Mouse (Mus musculus): ENCODE data around the gene Morn1. TPM values are rescaled to one million over a fixed set of nuclear protein-coding genes. Genes with fewer than 3 reads are reported as not detected.

The Morn1 gene
- polyA plus RNA-seq, 1 experiment from 2014 or later, result 2.2 TPM

- Histone ChIP-seq H3K9me3 (ENCODE audit: low read length) (no peaks in the 10 kb centered on the region), H3K27me3 (ENCODE audit: insufficient read depth, low read length) (no peaks in the 10 kb centered on the region), H3K4me1 (ENCODE audit: insufficient read depth) (peaks cover 22% of the 10 kb centered on the region), H3K27ac (ENCODE audit: low read depth) (no peak overlapping the region), H3K9ac (replicated peaks) (no peak overlapping the region), H3K36me3 (replicated peaks; ENCODE audit: insufficient read depth, low read length) (peaks cover 38% of the 10 kb centered on the region), H3K4me2 (ENCODE audit: low read depth, low read length) (no peak overlapping the region), H3K4me3 (ENCODE audit: low read depth, low read length) (no peak overlapping the region)
- no peak for TF ChIP-seq CTCF (IDR thresholded peaks at IDR 0.05; ENCODE audit: low read depth)
- no peak for TF ChIP-seq EP300 (IDR thresholded peaks at IDR 0.05; ENCODE audit: low read depth)
- DNase-seq (no peak), ATAC-seq (no peak)
- WGBS (ENCODE audit: insufficient replicate concordance), result 71% methylated on average over 11 of the region's 11 CpGs
Observed at GRCm38 (mm10) chr4:155154986-155155385, 68.6 kb downstream of the Morn1 start.

GRCm38 (mm10) chr4:155156734-155157133 lies 70.4 kb downstream of the Morn1 start:
- no peak for ATAC-seq
- TF ChIP-seq EP300 (IDR thresholded peaks at IDR 0.05; ENCODE audit: low read depth) (no peak), CTCF (IDR thresholded peaks at IDR 0.05; ENCODE audit: low read depth) (no peak)
- peaks cover 38% of the 10 kb centered on the region for H3K36me3 ChIP-seq (replicated peaks; ENCODE audit: insufficient read depth, low read length)
- H3K9ac ChIP-seq (replicated peaks), result no peak overlapping the region
- 87% methylated on average over 17 of the region's 17 CpGs for WGBS (ENCODE audit: insufficient replicate concordance)
- no peak overlapping the region for H3K4me3 ChIP-seq (ENCODE audit: low read depth, low read length)
- H3K4me1 ChIP-seq (ENCODE audit: insufficient read depth), result peaks cover 17% of the 10 kb centered on the region
- no peak overlapping the region for H3K27ac ChIP-seq (ENCODE audit: low read depth)
- no peak overlapping the region for H3K4me2 ChIP-seq (ENCODE audit: low read depth, low read length)
- DNase-seq, result no peak
- no peaks in the 10 kb centered on the region for H3K27me3 ChIP-seq (ENCODE audit: insufficient read depth, low read length)
- H3K9me3 ChIP-seq (ENCODE audit: low read length), result no peaks in the 10 kb centered on the region

- no peaks in the 10 kb centered on the region for H3K27me3 ChIP-seq (ENCODE audit: insufficient read depth, low read length)
- no peak overlapping the region for H3K4me3 ChIP-seq (ENCODE audit: low read depth, low read length)
- H3K4me2 ChIP-seq (ENCODE audit: low read depth, low read length), result no peak overlapping the region
- H3K9ac ChIP-seq (replicated peaks), result no peak overlapping the region
- no peak for DNase-seq
- no peak for ATAC-seq
- H3K9me3 ChIP-seq (ENCODE audit: low read length), result no peaks in the 10 kb centered on the region
- TF ChIP-seq EP300 (IDR thresholded peaks at IDR 0.05; ENCODE audit: low read depth), result no peak
- TF ChIP-seq CTCF (IDR thresholded peaks at IDR 0.05; ENCODE audit: low read depth), result no peak
- H3K36me3 ChIP-seq (replicated peaks; ENCODE audit: insufficient read depth, low read length), result peaks cover 38% of the 10 kb centered on the region
- peaks cover 21% of the 10 kb centered on the region for H3K4me1 ChIP-seq (ENCODE audit: insufficient read depth)
- 91% methylated on average over 27 of the region's 27 CpGs for WGBS (ENCODE audit: insufficient replicate concordance)
- H3K27ac ChIP-seq (ENCODE audit: low read depth), result no peak overlapping the region
Observed at GRCm38 (mm10) chr4:155157871-155158542, 71.6 kb downstream of the Morn1 start.

GRCm38 (mm10) chr4:155158543-155158917 lies 72.2 kb downstream of the Morn1 start:
- Histone ChIP-seq H3K36me3 (replicated peaks; ENCODE audit: insufficient read depth, low read length) (peaks cover 38% of the 10 kb centered on the region), H3K4me3 (ENCODE audit: low read depth, low read length) (no peak overlapping the region), H3K9me3 (ENCODE audit: low read length) (no peaks in the 10 kb centered on the region), H3K27ac (ENCODE audit: low read depth) (no peak overlapping the region), H3K9ac (replicated peaks) (no peak overlapping the region), H3K4me1 (ENCODE audit: insufficient read depth) (peaks cover 27% of the 10 kb centered on the region), H3K27me3 (ENCODE audit: insufficient read depth, low read length) (no peaks in the 10 kb centered on the region), H3K4me2 (ENCODE audit: low read depth, low read length) (no peak overlapping the region)
- no peak for TF ChIP-seq CTCF (IDR thresholded peaks at IDR 0.05; ENCODE audit: low read depth)
- no peak for TF ChIP-seq EP300 (IDR thresholded peaks at IDR 0.05; ENCODE audit: low read depth)
- ATAC-seq, result no peak
- WGBS (ENCODE audit: insufficient replicate concordance), result 81% methylated on average over 8 of the region's 8 CpGs
- no peak for DNase-seq

GRCm38 (mm10) chr4:155162433-155163319 lies 76.3 kb downstream of the Morn1 start:
- peak; percentile 41 for DNase-seq
- WGBS (ENCODE audit: insufficient replicate concordance), result 18% methylated on average over 7 of the region's 7 CpGs
- Histone ChIP-seq H3K9ac (replicated peaks) (no peak overlapping the region), H3K4me1 (ENCODE audit: insufficient read depth) (peaks cover 41% of the 10 kb centered on the region), H3K27me3 (ENCODE audit: insufficient read depth, low read length) (no peaks in the 10 kb centered on the region), H3K4me2 (ENCODE audit: low read depth, low read length) (peak overlapping the region; percentile 22; the same call in 1 of the 2 replicates), H3K27ac (ENCODE audit: low read depth) (peak overlapping the region; percentile 68), H3K36me3 (replicated peaks; ENCODE audit: insufficient read depth, low read length) (peaks cover 21% of the 10 kb centered on the region), H3K9me3 (ENCODE audit: low read length) (no peaks in the 10 kb centered on the region), H3K4me3 (ENCODE audit: low read depth, low read length) (no peak overlapping the region)
- ATAC-seq, result peak; percentile 29
- no peak for TF ChIP-seq CTCF (IDR thresholded peaks at IDR 0.05; ENCODE audit: low read depth)
- TF ChIP-seq EP300 (IDR thresholded peaks at IDR 0.05; ENCODE audit: low read depth), result no peak

- no peak overlapping the region for H3K9ac ChIP-seq (replicated peaks)
- H3K4me3 ChIP-seq (ENCODE audit: low read depth, low read length), result no peak overlapping the region
- no peaks in the 10 kb centered on the region for H3K9me3 ChIP-seq (ENCODE audit: low read length)
- TF ChIP-seq EP300 (IDR thresholded peaks at IDR 0.05; ENCODE audit: low read depth) (peak; percentile 19; the same call in 1 of the 2 replicates), CTCF (IDR thresholded peaks at IDR 0.05; ENCODE audit: low read depth) (0 out of 2 replicates have a peak, but pooled peaks have one; percentile 8)
- peak overlapping the region; percentile 68 for H3K27ac ChIP-seq (ENCODE audit: low read depth)
- H3K36me3 ChIP-seq (replicated peaks; ENCODE audit: insufficient read depth, low read length), result peaks cover 16% of the 10 kb centered on the region
- peak; percentile 78 for ATAC-seq
- peak overlapping the region; percentile 14; the same call in 1 of the 2 replicates for H3K4me2 ChIP-seq (ENCODE audit: low read depth, low read length)
- peak; percentile 51 for DNase-seq
- no peaks in the 10 kb centered on the region for H3K27me3 ChIP-seq (ENCODE audit: insufficient read depth, low read length)
- peaks cover 41% of the 10 kb centered on the region for H3K4me1 ChIP-seq (ENCODE audit: insufficient read depth)
- 18% methylated on average over 4 of the region's 4 CpGs for whole genome bisulfite sequencing (ENCODE audit: insufficient replicate concordance)
Observed at GRCm38 (mm10) chr4:155163320-155163651, 76.9 kb downstream of the Morn1 start.
